Mouse (Mus musculus) mouse embryonic stem cell (cell line): Measurements from ENCODE around the gene Hsdl2.

Experiments
- in situ Hi-C, 2 experiments: fragments of 300-500 bp; cut with MboI; formaldehyde crosslinking; loops; 1 replicate in 1 of 2; 3 replicates in 1 of 2; pipeline ENCODE4 v1.14.3; 2019 to 2020; ENCODE audit warnings: low sequenced_read_pairs in 2 of 2, low pct_unique_long_range_greater_than_20kb in 1 of 2, mixed read lengths in 1 of 2; ENCODE audit not compliant: unreplicated experiment in 1 of 2

Hsdl2 gene

DNA sequence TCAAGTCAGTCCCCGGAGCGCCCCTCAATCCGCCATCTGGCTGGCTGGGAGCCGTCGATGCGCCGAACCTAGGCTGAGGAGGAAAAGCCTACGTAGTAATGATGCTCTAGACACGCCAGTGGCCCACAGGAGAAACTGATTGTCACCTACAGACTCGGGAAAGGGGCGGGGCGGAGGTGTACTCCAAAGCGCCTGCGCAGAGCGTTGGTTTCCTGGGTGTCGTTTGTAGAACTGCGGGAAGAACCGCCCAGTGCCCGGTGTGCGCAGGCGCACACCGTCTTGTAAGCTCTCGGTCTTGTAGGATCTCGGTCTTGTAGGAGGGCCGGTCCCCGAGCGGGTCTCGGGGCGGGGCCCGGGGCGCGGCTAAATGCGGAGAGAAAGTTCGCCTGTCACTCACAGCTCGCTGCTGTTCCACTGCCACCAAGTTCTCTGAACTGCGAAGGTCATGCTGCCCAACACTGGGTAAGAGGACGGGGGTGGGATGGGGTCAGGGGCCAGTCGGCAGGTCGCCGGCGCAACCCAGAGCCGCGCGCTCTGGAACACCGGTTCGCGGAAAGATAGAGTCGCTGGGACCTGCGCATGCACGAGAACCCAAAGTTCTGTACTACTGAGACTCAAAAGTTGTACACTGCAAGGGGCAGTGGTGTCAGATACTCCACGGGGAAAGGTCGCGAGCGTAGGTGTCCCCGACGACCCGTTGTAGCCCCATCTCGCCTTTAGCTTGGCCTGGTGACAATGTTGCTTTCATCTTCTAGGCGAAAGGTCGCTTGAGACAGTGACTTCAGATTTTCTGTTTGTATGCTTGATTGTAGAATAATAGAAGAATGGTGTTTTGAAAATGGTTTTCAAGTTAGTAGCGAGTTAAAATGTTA, at the start of gene Hsdl2:
Gene Hsdl2 (plus strand): TSS at position 250 of the 872 bp plus-strand sequence.
- in situ Hi-C loops, result no loop called here

DNA sequence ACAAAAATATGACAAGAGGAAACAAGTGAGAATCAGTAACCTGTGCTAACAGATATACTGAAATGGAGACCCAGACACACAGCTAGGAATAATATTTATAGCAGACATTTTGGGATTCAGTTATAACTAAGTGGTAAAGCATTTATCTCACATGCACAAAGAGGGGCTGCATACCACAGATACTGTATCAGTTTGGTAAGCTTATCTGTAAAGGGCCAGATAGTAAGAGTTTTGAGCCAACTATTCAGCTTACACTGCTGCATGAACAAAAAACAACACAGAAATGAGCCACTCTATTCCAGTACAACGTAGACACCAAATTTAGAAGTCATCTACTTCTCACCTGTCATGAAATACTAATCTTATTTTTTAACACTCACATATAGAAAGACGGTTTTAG, 48.1 kb upstream of the Hsdl2 start:
- in situ Hi-C loops, result no loop called here

- in situ Hi-C loops, result no loop called here
Observed at GRCm38 (mm10) chr4:59535624-59536023, 45.7 kb upstream of the Hsdl2 start.

DNA sequence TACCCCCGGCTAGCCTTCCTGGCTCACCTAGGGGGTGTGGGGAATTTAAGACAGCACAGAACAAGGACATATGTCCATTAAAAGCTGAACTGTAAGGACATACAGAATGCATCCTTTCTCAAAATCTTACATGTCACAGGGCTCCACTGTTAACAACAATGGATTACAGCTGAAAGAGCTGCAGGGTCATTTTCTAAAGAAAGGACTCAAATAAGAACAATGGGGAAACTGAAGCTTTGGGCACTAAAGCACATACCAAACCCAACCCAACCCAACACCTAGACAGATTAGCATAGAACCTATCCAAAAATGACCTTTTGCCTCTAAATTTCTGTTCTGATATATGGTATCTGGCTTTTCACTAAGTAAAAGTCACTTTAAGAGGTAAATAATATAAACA, 45.1 kb upstream of the Hsdl2 start:
- in situ Hi-C loops, result no loop called here

DNA sequence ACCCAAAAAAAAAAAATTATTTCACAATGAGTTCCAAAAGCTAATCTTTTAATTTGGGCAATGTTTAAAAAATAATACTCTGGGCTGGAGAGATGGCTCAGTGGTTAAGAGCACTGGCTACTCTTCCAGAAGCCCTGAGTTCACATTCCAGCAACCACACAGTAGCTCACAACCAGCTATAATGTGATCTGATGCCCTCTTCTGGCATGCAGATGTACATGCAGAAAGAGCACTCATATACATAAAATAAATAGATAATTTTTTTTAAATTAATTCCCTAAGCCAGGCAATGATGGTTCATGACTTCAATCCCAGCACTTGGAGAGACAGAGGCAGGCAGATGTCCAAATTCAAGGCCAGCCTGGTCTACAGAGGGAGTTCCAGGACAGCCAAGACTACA, 38.4 kb upstream of the Hsdl2 start:
- in situ Hi-C loops, result no loop called here

DNA sequence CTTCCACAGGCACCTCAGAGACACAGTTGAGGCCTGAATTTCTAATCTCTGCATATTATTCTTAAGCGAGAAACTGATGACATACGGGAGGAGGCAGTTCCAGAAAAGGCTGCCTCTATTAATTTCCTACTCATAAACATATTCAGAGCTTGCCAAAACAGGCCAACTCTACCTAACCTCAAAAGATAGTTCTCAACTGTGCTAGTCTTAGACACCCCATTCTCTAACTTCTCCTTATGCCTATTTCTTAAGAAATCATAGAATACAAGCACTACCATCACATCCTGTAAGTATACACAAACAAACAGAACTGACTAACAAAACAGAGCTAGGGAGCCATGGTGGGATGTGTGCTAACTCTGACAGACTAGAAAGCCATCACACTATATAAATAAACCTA, 36.7 kb upstream of the Hsdl2 start:
- in situ Hi-C loops, result no loop called here

DNA sequence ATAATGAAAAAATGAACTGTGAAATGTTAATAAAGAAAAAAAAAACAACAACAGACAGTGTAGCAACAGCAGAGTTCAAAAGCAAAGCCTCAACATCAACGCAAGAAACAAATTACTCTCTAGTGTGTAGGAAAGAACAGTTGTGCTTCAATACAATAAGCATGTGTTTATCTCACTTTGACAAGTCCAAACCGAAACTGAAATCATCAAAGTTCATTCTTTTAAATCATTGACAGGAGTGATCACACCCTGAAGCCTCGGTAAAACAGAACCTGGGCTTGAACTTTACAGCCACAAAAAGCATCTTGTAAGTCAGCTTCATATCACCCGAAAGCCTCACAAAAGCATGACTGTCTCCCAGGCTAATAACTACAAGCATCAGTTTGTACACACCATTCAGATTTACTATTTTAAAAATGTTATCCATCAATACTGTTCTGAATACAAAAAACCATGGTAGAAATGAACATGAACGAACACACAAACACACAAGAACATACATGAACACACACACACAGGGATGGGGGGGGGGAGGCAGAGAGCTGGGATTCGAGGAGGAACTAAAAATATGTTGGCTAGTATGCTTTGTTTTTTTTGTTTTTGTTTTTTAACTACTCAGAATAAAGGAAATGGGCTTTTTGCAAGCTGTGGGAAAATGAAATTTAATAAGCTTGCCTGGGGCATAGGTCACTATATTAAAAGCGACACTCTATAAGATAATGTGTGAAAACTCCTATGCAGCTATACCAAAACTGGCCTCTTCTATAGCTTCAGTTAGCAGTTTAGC, 34.9 kb upstream of the Hsdl2 start:
- in situ Hi-C loops, result no loop called here

GRCm38 (mm10) chr4:59547136-59547889, 34.0 kb upstream of the Hsdl2 start:
- in situ Hi-C loops, result no loop called here

GRCm38 (mm10) chr4:59548011-59548559, 33.3 kb upstream of the Hsdl2 start:
- in situ Hi-C loops, result no loop called here

DNA sequence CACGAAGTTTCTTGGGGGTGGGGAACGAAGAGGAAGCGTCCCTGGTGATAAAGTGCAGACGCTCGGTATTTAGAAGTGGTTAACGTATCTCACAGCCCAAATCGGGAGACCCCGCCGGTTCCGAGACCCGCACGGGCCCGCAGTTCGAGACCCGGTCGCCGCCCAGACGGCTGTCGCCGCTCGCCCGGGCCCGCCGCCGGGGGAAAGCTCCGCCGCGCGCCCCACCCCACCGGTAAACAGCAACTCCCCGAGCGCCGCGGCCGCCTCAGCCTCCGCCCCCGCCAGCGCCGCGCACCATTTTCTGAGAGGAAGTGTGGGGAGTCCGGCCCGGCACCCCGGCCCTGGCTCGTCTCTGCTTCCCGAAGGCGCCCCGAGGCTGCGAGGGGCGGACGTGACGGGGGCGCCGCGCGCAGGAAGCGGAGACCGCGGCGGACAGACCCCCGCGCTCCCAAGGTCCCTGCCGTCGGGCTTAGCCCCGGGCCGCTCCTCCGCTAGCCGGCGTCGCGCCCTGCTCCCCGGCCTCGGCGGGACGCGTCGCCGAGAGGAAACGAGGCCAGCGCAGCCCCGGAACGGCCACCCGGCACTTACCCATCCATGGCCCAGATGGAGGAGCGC, 32.7 kb upstream of the Hsdl2 start:
- in situ Hi-C loops, result no loop called here

- in situ Hi-C loops, result no loop called here
Observed at GRCm38 (mm10) chr4:59549175-59549976, 32.0 kb upstream of the Hsdl2 start, which contains the start of gene Ptbp3. TSS of gene Ptbp3 (minus strand) at chr4:59549364.

- in situ Hi-C loops, result loop anchor here (25.0 kb wide), 3 partner anchors 363 to 463 kb away; partner anchors contain the start of gene Ugcg (in 1 of the 2)
Observed at GRCm38 (mm10) chr4:59549977-59550560, 31.3 kb upstream of the Hsdl2 start.

GRCm38 (mm10) chr4:59551901-59552300, 29.5 kb upstream of the Hsdl2 start:
- in situ Hi-C loops, result loop anchor here (25.0 kb wide), 3 partner anchors 365 to 465 kb away; partner anchors contain the start of gene Ugcg (in 1 of the 2)

DNA sequence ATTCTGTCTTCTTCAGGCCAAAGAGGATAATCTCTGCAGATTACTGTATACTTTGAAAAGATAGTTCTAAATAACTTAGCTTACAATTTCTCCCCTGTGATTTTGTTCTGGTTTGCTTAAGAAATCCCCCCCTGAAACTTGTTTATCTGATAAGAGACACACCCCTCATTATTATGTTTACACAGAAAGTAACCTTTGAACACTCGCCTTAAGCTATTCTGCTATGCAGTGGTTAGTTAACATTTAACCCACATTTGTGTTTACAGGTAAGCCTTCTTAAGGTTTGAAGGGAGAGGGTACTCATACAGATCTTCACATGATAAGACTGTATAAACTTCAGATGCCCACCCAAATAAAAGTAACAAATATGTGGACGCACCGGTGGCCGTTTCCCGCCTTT, 28.5 kb upstream of the Hsdl2 start:
- in situ Hi-C loops, result loop anchor here (25.0 kb wide), 3 partner anchors 366 to 466 kb away; partner anchors contain the start of gene Ugcg (in 1 of the 2)

DNA sequence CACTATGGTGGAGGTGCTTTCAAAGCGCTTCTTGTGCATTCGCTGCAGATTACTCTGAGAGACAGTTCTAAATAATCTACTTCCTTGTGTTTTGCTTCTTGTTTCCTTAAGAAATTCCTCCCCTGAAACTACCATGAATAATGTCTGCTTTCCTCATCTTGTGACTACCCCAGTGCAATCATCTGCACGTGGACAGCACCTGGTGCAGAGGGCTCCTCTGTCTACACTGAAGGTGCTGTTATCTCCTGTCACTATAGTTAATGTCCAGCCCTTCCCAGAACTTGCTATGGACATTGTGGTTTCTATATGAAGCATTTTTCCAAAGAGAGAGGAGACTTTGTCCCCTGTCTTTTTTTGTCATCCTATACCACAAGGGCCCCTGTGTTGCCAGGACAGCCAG, 27.8 kb upstream of the Hsdl2 start:
- in situ Hi-C loops, result loop anchor here (25.0 kb wide), 3 partner anchors 366 to 466 kb away; partner anchors contain the start of gene Ugcg (in 1 of the 2)

GRCm38 (mm10) chr4:59555177-59555576, 26.2 kb upstream of the Hsdl2 start:
- in situ Hi-C loops, result loop anchor here (25.0 kb wide), 3 partner anchors 368 to 468 kb away; partner anchors contain the start of gene Ugcg (in 1 of the 2)

DNA sequence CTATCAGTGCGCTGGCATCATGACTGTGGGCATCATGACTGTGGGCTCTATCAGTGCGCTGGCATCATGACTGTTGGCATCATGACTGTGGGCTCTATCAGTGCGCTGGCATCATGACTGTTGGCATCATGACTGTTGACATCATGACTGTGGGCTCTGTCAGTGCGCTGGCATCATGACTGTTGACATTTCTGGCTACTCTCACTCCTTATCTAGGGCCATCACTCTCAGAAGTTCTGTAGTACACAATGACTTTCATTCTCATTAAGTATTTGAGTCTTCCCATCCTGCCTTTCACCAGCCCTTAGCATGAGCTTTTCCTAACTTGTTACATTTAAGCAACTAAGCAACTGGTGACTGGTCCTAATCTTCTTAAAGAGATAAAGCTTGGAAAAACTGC, 24.0 kb upstream of the Hsdl2 start:
- in situ Hi-C loops, result loop anchor here (25.0 kb wide), 3 partner anchors 370 to 470 kb away; partner anchors contain the start of gene Ugcg (in 1 of the 2)
